Mouse (Mus musculus) adipose tissue, adult 10 weeks (tissue): ENCODE results near the gene Pla2g2d. TPM values are rescaled to one million over a fixed set of nuclear protein-coding genes. Genes with fewer than 3 reads are reported as not detected.

Experiments used
- polyA plus RNA-seq: library from polyadenylated mRNA; stranded (reverse); fragments of 350-450 nt; fragmentation: Illumina TruSeq; extraction: RNeasy Lipid Tissue Mini Kit (QIAGEN cat#74804); gene quantifications from one replicate; pipeline ENCODE4 v1.2.3, GENCODE M21; 2014; ENCODE audit warnings: low read depth, low replicate concordance

The Pla2g2d gene
- 8.3 TPM for polyA plus RNA-seq

GRCm38 (mm10) chr4:138775435-138775834 lies at the start of gene Pla2g2d:
Gene Pla2g2d, plus strand, starts transcription at chr4:138775735.

GRCm38 (mm10) chr4:138737031-138737430 lies 38.5 kb upstream of the Pla2g2d start, which contains the start of gene Ubxn10:
Gene Ubxn10, minus strand, starts transcription at chr4:138737167.

GRCm38 (mm10) chr4:138757416-138757815 lies 18.1 kb upstream of the Pla2g2d start, which contains the start of gene Pla2g2f:
Gene Pla2g2f, minus strand, starts transcription at chr4:138757626.

Other genes starting within 250 kb of the Pla2g2d start
- 0.77 TPM for gene Vwa5b1, start 139.9 kb upstream of the Pla2g2d start, polyA plus RNA-seq
- 2.9 TPM for gene Pla2g2c, start 50.9 kb upstream of the Pla2g2d start, polyA plus RNA-seq
- gene Ubxn10, start 38.6 kb upstream of the Pla2g2d start, polyA plus RNA-seq: 9.7 TPM
- gene Pla2g2f, start 18.1 kb upstream of the Pla2g2d start, polyA plus RNA-seq: not detected
- 61.9 TPM for gene Pla2g5, start 87.7 kb downstream of the Pla2g2d start, polyA plus RNA-seq
- gene Gm13030, start 98.2 kb downstream of the Pla2g2d start, polyA plus RNA-seq: not detected
- 3.4 TPM for gene Pla2g2e, start 102.2 kb downstream of the Pla2g2d start, polyA plus RNA-seq
- 12.3 TPM for gene Otud3, start 138.2 kb downstream of the Pla2g2d start, polyA plus RNA-seq
- gene Rnf186, start 191.4 kb downstream of the Pla2g2d start, polyA plus RNA-seq: 35.7 TPM
- gene Tmco4, start 197.2 kb downstream of the Pla2g2d start, polyA plus RNA-seq: 17.2 TPM